Mouse (Mus musculus): ENCODE measurements at regions not wholly inside any gene's neighbourhood (a gene's known extent, or its start where the extent isn't known, plus 50 kb on each side); places are given as distances from the start of the nearest gene placed in this dataset.

DNA sequence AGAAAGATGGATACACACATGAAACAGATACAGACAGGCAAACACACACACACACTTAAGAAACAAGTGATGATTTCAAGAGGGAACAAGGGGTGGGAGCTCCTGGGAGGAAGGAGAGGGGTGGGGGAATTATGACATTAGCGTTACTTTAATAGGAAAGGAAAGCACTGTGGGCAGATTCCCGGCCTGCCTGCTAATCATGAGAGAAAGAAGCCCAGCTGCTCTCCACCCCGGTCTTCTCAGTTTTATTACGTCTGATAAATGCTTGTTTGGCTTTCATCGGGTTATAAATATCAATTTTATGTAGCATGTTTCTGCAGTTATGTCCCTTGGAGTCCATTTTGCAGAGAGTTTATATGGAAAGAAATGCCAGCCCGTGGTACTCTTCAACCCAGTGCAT, 554.1 kb downstream of the Zfp704 start:
- H3K27me3 ChIP-seq (ENCODE audit: control insufficient read depth, insufficient read depth, low read length): no peaks in the 10 kb centered on the region
- no peak overlapping the region for H3K27ac ChIP-seq (replicated peaks; ENCODE audit: low read depth, low read length)
- no peak for DNase-seq (ENCODE audit: low spot score)
- no peaks in the 10 kb centered on the region for H3K4me1 ChIP-seq (ENCODE audit: control insufficient read depth, insufficient read depth, low read length)
- no peak overlapping the region for H3K4me3 ChIP-seq (ENCODE audit: low read depth, low read length)
- no peak overlapping the region for H3K9ac ChIP-seq (ENCODE audit: low read length)
- H3K36me3 ChIP-seq (ENCODE audit: control insufficient read depth, insufficient read depth, low read length): no peaks in the 10 kb centered on the region
- H3K4me2 ChIP-seq (ENCODE audit: low read depth, severe bottlenecking): no peak overlapping the region
- no peak for ATAC-seq (ENCODE audit: insufficient number of reproducible peaks, low FRiP score, low TSS enrichment, low read depth)
- no peaks in the 10 kb centered on the region for H3K9me3 ChIP-seq (ENCODE audit: control insufficient read depth, low read length)
- 58% methylated on average over 6 of the region's 6 CpGs for WGBS
